Mouse (Mus musculus) monocyte, adult 5-6 weeks (primary cell): ENCODE data around the gene Arid1b. TPM values are rescaled to one million over a fixed set of nuclear protein-coding genes. Genes with fewer than 3 reads are reported as not detected.
"Not testable (repeated sequence)": the region's sequence is repeated elsewhere in the genome, so short reads cannot be mapped to it uniquely, and the experiment has no call there.

ENCODE experiments used
- ATAC-seq: fragments of 153-309, 156-312 bp; replicated peaks from 2 replicates; pipeline ENCODE4 v1.8.0; 2017; ENCODE audit warnings: mild to moderate bottlenecking; ENCODE audit not compliant: low TSS enrichment, insufficient number of reproducible peaks, severe bottlenecking, poor library complexity, low FRiP score
- total RNA-seq: library from RNA; stranded (forward); fragments of 200-1000, 200-491, 200-594 nt; gene quantifications from 3 replicates; pipeline ENCODE4 v1.2.3, GENCODE M21; 2017

Gene Arid1b
- total RNA-seq, 1 experiment from 2014 or later = 15.9 TPM

GRCm38 (mm10) chr17:5070399-5070798, 76.3 kb downstream of the Arid1b start:
- ATAC-seq = no peak

- no peak for ATAC-seq
These were observed 78.4 kb downstream of the Arid1b start for GRCm38 (mm10) chr17:5072539-5072938.

- no peak for ATAC-seq
These were observed 80.8 kb downstream of the Arid1b start for GRCm38 (mm10) chr17:5074752-5075506.

GRCm38 (mm10) chr17:5077996-5078395, 83.9 kb downstream of the Arid1b start:
- ATAC-seq = no peak

GRCm38 (mm10) chr17:5078576-5078975, 84.4 kb downstream of the Arid1b start:
- ATAC-seq = no peak

GRCm38 (mm10) chr17:5080884-5081419, 86.8 kb downstream of the Arid1b start:
- ATAC-seq = peak; percentile 47; the same call in 1 of the 2 replicates

- ATAC-seq = no peak
These were observed 88.1 kb downstream of the Arid1b start for GRCm38 (mm10) chr17:5082274-5082673.

- ATAC-seq = no peak
These were observed 89.4 kb downstream of the Arid1b start for GRCm38 (mm10) chr17:5083497-5083896.

GRCm38 (mm10) chr17:5084139-5084538, 90.0 kb downstream of the Arid1b start:
- ATAC-seq = no peak

- ATAC-seq = no peak
These were observed 90.9 kb downstream of the Arid1b start for GRCm38 (mm10) chr17:5085004-5085403.

- ATAC-seq = no peak
These were observed 91.8 kb downstream of the Arid1b start for GRCm38 (mm10) chr17:5085942-5086341.

- not testable (repeated sequence) for ATAC-seq
These were observed 94.1 kb downstream of the Arid1b start for GRCm38 (mm10) chr17:5088241-5088640.

- ATAC-seq = no peak
These were observed 94.7 kb downstream of the Arid1b start for GRCm38 (mm10) chr17:5088822-5089221.

GRCm38 (mm10) chr17:5089541-5089940, 95.4 kb downstream of the Arid1b start:
- no peak for ATAC-seq

GRCm38 (mm10) chr17:5091490-5091889, 97.4 kb downstream of the Arid1b start:
- ATAC-seq = no peak

GRCm38 (mm10) chr17:5091934-5092333, 97.8 kb downstream of the Arid1b start:
- ATAC-seq = no peak

- ATAC-seq = not testable (repeated sequence)
These were observed 99.2 kb downstream of the Arid1b start for GRCm38 (mm10) chr17:5093343-5093742.

GRCm38 (mm10) chr17:5094636-5095035, 100.5 kb downstream of the Arid1b start:
- no peak; the same call in 1 of the 2 replicates for ATAC-seq

GRCm38 (mm10) chr17:5095741-5096140, 101.6 kb downstream of the Arid1b start:
- ATAC-seq = no peak

- ATAC-seq = no peak
These were observed 102.9 kb downstream of the Arid1b start for GRCm38 (mm10) chr17:5097046-5097445.
